Mouse (Mus musculus): ENCODE results near the gene Higd1a.

The Higd1a gene

GRCm38 (mm10) chr9:121880840-121881239, 22.7 kb upstream of the Higd1a start:
- no peak for DNase-seq (ENCODE audit: low spot score)

- DNase-seq (ENCODE audit: low spot score), result no peak
Measured at GRCm38 (mm10) chr9:121877052-121877740, 19.0 kb upstream of the Higd1a start.

- no peak for DNase-seq (ENCODE audit: low spot score)
Measured at GRCm38 (mm10) chr9:121873578-121873977, 15.4 kb upstream of the Higd1a start.

- DNase-seq (ENCODE audit: low spot score), result no peak
Measured at GRCm38 (mm10) chr9:121872062-121872683, 14.0 kb upstream of the Higd1a start.

- DNase-seq (ENCODE audit: low spot score), result no peak
Measured at GRCm38 (mm10) chr9:121869973-121870515, 11.9 kb upstream of the Higd1a start.

- no peak for DNase-seq (ENCODE audit: low spot score)
Measured at GRCm38 (mm10) chr9:121869432-121869831, 11.3 kb upstream of the Higd1a start.

GRCm38 (mm10) chr9:121868236-121868635, 10.1 kb upstream of the Higd1a start:
- no peak for DNase-seq (ENCODE audit: low spot score)

- no peak for DNase-seq (ENCODE audit: low spot score)
Measured at GRCm38 (mm10) chr9:121867632-121868031, 9.5 kb upstream of the Higd1a start.

GRCm38 (mm10) chr9:121865425-121866008, 7.4 kb upstream of the Higd1a start:
- DNase-seq (ENCODE audit: low spot score), result no peak

GRCm38 (mm10) chr9:121864837-121865236, 6.7 kb upstream of the Higd1a start:
- DNase-seq (ENCODE audit: low spot score), result no peak

- no peak for DNase-seq (ENCODE audit: low spot score)
Measured at GRCm38 (mm10) chr9:121860921-121861320, 2.8 kb upstream of the Higd1a start.

GRCm38 (mm10) chr9:121859345-121859744, 1.2 kb upstream of the Higd1a start:
- DNase-seq (ENCODE audit: low spot score), result no peak

- DNase-seq (ENCODE audit: low spot score), result peak; percentile 90
Measured at GRCm38 (mm10) chr9:121857474-121858152, 549 bp downstream of the Higd1a start.

GRCm38 (mm10) chr9:121856649-121857416, 1.3 kb downstream of the Higd1a start:
- no peak for DNase-seq (ENCODE audit: low spot score)

GRCm38 (mm10) chr9:121854246-121854645, 3.9 kb downstream of the Higd1a start:
- no peak for DNase-seq (ENCODE audit: low spot score)

- no peak for DNase-seq (ENCODE audit: low spot score)
Measured at GRCm38 (mm10) chr9:121847842-121848241, 10.3 kb downstream of the Higd1a start.

GRCm38 (mm10) chr9:121847138-121847537, 11.0 kb downstream of the Higd1a start:
- no peak for DNase-seq (ENCODE audit: low spot score)

- no peak for DNase-seq (ENCODE audit: low spot score)
Measured at GRCm38 (mm10) chr9:121846526-121847118, 11.5 kb downstream of the Higd1a start.

GRCm38 (mm10) chr9:121842914-121843313, 15.2 kb downstream of the Higd1a start:
- DNase-seq (ENCODE audit: low spot score), result no peak

GRCm38 (mm10) chr9:121839622-121839965, 18.6 kb downstream of the Higd1a start:
- no peak for DNase-seq (ENCODE audit: low spot score)

- DNase-seq (ENCODE audit: low spot score), result peak; percentile 54
Measured at GRCm38 (mm10) chr9:121838829-121839621, 19.1 kb downstream of the Higd1a start, which contains the start of gene Ccdc13. Ccdc13 (minus strand) TSS chr9:121839461.

Data from urinary bladder, postnatal 10 days (tissue).